Mouse (Mus musculus) olfactory bulb, adult 2 months (tissue): ENCODE measurements at regions not wholly inside any gene's neighbourhood (a gene's known extent, or its start where the extent isn't known, plus 50 kb on each side); places are given as distances from the start of the nearest gene placed in this dataset.

ENCODE experiments used
- CTCF ChIP-seq: fragments of 200-500 bp; IDR thresholded peaks from 2 replicates; pipeline ENCODE4 v1.5.1; 2012; ENCODE audit warnings: low read depth, mild to moderate bottlenecking, low read length, moderate library complexity; ENCODE audit not compliant: insufficient read depth
- POLR2A ChIP-seq: fragments of 200-500 bp; IDR thresholded peaks from 2 replicates; pipeline ENCODE4 v1.6.1; 2012; ENCODE audit warnings: mild to moderate bottlenecking, low read depth, low read length, moderate library complexity; ENCODE audit not compliant: insufficient read depth

GRCm38 (mm10) chr5:64586316-64586715 is 216.9 kb upstream of the Klf3 start:
- TF ChIP-seq CTCF (no peak), POLR2A (no peak)
